Mouse (Mus musculus) layer of hippocampus, adult 8-10 months (tissue): Measurements from ENCODE around the gene Prpf6. TPM values are rescaled to one million over a fixed set of nuclear protein-coding genes. Genes with fewer than 3 reads are reported as not detected.

Source experiments
- DNase-seq, 2 experiments: peaks; one replicate each; pipeline ENCODE4 v3.0.0; 2022; ENCODE audit warnings: low spot score in 2 of 2
- microRNA-seq, 2 experiments: library from miRNA; unstranded; fragments of <30 nt; microRNA quantifications; one replicate each; pipeline ENCODE4 v1.2.0; 2022
- total RNA-seq, 4 experiments: library from RNA; stranded (reverse); gene quantifications; 2 replicates each; pipeline ENCODE4 v1.2.4; 2022

The Prpf6 gene
- total RNA-seq, 4 experiments from 2014 or later: 59.5 to 63.3 (median 59.8) TPM

DNA sequence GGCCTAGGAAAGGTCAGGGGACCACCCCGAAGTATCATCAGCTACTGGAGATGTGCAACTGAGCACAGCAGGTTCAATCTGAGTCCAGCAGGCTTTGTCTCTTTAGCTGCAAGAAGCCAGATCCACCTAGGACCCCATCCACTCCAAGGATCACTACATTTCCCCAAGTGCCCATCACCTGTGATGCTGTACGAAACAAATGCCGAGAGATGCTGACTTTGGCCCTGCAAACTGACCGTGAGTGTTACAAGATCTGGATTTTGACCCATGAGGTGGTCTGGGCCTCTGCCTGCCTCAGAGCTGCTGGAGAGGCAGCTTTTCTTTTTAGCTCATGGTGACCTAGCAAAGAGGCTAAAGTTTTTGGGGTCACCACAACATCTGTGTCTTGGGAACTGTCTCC, 94.0 kb downstream of the Prpf6 start:
- no peak for DNase-seq

DNA sequence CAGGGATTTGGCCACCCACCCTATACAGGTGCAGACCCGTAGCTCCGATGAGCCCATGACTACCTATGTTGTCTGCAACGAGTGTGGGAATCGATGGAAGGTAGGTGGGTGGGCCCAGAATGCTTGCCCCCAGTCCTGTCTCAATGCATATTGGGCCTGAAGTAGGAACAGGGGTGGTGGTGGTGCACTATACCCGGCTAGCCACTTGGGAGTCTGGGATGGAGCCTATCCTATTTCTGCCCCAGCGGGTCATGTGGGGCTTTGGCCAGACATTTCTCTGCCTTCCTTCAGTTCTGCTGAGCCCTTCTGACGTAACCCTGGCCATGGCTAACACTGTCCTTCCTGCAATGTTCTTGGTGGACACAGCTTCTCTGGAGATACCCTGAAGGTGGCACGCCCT, 95.9 kb downstream of the Prpf6 start:
- no peak for DNase-seq

DNA sequence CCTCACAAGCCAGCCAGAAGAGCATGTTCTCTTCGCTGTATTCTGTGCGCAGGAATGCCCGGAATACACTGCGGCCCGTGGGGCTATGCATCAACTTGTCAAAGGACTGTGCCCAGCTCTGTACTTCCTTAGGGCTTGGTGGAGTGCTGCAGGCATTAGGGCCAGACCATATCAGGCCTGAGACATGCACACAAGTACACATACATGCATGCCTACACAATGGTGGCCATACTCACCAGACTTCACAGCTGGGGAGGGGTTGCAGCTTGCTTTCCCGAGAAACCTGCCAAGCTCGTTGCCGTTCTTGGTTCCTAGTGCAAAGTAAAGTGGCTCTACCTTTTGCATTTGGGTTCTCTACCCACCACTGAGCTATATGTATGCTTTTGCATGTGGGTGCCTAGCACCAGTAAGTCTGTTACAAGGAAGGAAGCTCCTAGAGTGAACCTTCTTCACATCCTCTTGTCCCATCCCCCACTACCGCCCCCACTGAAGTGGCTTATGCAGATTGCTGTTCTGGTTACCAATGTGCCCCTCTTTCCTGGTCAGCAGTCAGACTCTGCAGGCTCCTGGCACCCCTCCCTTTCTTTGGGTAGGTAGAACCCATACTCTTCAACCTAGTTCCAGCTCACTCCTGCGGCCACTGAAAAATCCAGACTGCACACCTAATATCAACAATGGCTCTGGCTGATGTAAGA, 97.9 kb downstream of the Prpf6 start:
- no peak for DNase-seq

DNA sequence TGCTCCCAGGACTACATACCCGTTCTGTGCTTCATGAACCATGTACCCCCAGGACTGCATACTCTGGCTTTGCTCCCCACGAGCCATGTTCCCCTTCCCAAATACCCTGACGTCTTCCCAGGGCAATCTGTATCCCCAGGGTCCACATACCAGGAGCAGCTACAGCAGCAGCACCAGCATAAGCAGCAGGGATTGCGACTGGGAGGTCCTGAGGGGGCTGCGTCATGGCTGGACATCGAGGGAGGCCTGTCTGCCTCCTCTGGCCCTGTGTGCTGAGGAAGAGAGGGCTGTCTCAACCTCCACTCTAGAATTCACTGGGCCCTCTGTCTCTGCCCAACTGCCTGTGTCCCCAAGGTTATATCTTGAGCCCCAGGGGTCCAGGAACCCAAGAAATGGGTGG, 99.4 kb downstream of the Prpf6 start:
- DNase-seq: no peak

DNA sequence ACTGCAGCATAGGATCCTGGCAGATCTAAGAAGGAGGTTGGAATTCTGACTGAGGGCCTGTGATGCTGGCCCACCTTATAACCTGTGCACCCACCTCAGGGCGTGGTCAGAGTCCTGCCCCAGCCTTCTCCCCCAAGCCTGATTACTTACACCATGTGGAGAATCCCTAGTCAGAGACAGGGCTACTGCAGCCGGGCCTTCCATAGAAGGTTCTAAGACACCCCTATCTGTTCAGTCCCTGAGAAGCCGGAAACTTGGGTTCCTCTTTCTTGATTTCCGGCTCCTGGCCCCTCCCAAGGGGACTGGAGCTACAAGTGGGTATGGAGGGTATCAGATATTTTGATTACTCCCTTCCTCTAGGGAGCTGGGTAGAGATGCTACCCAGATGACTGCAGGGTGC, 99.9 kb downstream of the Prpf6 start:
- no peak for DNase-seq

DNA sequence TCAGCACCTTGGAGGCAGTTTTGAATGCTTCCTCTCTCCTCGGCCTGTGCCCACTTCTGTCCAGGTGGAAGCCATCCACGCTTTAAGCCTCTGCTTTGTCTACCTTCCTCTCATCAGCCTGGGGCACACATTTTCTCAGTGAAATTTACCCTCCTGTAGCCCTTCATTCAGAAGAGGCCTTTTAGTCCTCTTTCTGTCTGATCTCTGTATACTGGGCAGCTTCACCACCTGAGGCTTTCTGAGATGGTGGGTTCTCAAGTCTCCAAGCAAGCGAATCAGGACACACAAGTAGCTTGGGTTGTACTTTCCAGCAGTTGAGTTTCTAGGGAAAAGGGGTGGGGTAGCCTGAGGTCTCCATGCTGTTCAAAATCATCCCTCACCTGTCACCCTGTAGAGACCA, 100.6 kb downstream of the Prpf6 start:
- no peak for DNase-seq

DNA sequence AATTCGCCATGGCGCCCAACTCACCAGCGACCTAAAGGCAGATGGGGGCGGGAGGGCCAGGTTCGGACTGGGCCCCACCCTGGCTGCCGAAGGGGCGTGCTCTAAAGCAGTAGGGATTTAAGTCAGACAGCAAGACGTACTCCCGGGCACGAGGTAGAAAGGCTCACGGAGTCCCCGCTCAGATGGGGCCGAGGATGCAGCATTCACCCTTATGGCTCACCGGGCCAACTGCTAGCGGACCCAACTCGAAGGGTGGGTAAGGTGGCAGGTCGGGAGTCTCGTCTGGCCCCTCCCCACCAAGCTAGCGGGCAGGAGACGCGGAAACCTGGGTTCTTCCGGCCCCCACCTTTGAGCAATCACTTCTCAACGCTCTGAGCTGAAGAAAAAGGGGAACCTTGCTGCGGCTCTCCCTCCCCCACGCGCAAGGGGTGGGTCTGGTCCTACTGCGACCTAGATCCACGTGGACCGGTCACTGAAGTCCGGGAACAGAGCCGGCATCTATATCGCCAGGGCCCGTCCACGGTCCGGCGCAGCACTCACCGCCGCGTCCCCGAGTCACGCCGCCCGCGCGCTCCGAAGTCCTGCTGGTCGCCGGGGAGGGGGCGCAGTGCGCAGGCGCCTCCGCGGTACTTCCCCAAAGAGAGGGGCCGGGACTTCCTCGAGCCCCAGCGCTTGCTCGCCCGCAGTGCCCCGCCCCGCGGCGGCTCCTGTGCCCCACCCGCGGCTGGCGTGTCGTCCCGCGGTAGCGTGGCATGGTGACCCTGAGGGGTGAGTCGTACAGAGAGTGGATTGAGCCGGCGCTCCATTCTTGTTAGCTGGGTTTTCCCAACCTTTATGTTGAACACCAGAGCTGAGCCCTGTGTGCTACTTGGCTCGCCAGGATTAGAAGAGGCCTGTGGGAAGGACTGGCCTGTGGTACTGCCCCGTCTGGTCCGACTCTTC, 101.9 kb downstream of the Prpf6 start, which contains the start of gene Rgs19:
TSS of gene Rgs19 (minus strand) at position 639 of the 942 bp plus-strand sequence.
- peak in 1 of 2 experiments; percentile 72 for DNase-seq

DNA sequence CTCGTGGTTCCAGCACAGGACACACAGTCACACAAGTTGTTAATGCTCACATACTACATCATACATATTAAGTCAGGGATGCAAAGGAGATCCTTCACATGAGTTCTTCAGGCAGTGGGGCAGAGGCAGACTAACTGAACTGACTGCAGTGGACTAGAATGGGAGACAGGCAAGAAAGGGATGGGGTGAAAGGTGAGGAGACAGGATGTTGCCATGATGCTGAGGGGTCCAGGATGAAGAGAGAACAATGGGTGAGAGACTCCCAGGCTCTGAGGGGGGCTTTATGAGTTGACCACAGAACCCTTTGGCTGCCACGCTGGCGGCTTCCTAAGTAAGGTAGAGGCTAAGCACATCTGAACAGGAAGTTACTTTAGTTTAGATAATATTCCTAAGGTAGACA, 102.9 kb downstream of the Prpf6 start:
- no peak for DNase-seq

DNA sequence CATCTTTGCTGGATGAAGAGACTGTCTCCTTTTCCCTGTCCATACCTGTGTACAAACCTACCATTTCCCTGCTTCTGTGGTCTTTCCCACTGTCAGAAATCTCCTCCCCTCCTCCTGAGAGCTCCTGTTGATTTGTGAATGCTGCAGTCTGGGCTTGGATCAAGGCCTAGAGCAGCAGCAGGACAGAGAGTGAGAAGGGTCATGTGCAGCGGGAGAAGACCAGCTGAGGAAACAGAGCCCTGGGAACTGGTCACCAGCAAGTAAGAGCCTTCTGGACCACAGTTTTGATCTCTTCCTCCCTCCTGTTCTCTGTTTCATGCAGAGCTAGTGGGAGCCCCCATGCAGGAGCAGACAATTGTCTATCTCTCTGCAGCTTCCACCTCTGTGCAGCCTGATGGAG, 104.1 kb downstream of the Prpf6 start:
- DNase-seq: no peak

DNA sequence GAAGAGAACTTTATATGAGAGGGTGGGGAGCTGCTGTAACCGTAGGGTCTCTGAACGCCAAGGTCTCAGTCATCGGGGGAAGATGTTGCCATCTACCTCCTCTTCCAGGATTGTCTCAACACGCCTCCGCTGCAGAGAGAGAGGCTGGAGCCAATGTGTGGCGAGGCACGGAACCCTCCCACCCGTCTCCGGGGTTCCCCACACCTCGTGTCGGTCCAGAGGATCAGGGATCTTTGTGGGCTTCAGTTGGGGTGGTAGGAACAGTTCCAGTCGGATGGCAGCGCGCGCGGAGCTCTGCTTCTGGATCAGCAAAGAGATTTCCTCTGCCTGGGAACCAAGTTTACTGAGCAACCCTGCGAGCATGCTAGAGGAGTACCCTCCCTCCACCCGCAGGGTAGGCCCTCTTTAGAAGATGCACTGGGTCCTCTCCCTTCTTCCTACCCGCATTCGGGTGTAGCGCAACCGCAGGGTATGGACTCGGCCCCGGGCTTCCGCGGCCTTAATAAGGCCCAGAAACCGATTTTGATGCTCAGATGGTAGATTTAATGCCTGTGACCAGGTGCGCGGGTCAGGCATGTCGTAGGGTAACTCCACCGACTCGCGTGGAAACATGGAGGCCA, 105.2 kb downstream of the Prpf6 start:
- no peak for DNase-seq

DNA sequence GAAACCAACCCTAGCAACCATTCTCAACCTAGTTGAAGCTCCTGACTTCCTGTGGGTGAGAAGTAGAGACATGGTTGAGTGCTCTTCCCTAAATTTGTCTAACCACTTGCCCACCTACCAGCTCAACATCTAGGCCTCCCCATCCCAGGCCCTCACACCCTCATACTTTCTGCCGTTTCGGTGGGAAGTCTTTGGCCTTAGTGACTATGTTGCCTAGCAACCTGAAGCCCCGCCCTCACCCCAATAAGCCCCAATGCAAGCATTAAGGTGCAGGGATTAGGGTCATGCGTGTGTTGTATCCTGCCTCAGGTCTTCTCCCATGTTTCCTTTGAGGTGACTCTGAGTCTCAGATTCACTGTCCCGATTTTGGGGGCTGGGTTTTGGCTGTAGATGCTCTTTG, 106.6 kb downstream of the Prpf6 start, which contains the start of gene Lkaaear1:
TSS of gene Lkaaear1 (minus strand) at position 202 of the 400 bp plus-strand sequence.
- no peak for DNase-seq

Small RNAs within 50 kb of the gene (microRNA-seq; reads per million reads assigned to microRNA genes)
- gene Mir7006: 0 reads per million in 2 experiments

Other genes starting within 250 kb of the Prpf6 start
- gene Zgpat, start 226.9 kb upstream of the Prpf6 start, total RNA-seq: 10 to 100 TPM; 69.8 to 88.2 (median 76.7) TPM
- gene Arfrp1, start 226.5 kb upstream of the Prpf6 start, total RNA-seq: 10 to 100 TPM; 43.4 to 54.5 (median 50.7) TPM
- 10 to 100 TPM; 31.4 to 58.3 (median 42.7) TPM for gene Lime1, start 211.8 kb upstream of the Prpf6 start, total RNA-seq
- 10 to 100 TPM in 1 of 4 experiments, 1 to 10 TPM in 3; 7.9 to 10.4 (median 9.3) TPM for gene Zbtb46, start 132.4 kb upstream of the Prpf6 start, total RNA-seq
- not detected for gene Abhd16b, start 98.7 kb upstream of the Prpf6 start, total RNA-seq
- gene Tpd52l2, start 94.7 kb upstream of the Prpf6 start, total RNA-seq: 10 to 100 TPM; 66.3 to 83.4 (median 80.6) TPM
- gene Dnajc5, start 71.4 kb upstream of the Prpf6 start, total RNA-seq: 100 to 1,000 TPM; 243 to 289 (median 265) TPM
- gene Uckl1, start 7.0 kb upstream of the Prpf6 start, total RNA-seq: 10 to 100 TPM; 69.9 to 90.4 (median 73.4) TPM
- 100 to 1,000 TPM in 1 of 4 experiments, 10 to 100 TPM in 3; 89.3 to 104 (median 93.8) TPM for gene Zfp512b, start 935 bp downstream of the Prpf6 start, total RNA-seq
- gene Samd10, start 7.3 kb downstream of the Prpf6 start, total RNA-seq: 10 to 100 TPM; 14.1 to 17.8 (median 16.2) TPM
- 1 to 10 TPM in 1 of 4 experiments, under 1 TPM in 2, not detected in 1; 0.61 to 1.8 (median 0.87) TPM for gene Gm29797, start 65.2 kb downstream of the Prpf6 start, total RNA-seq
- 10 to 100 TPM in 3 of 4 experiments, 1 to 10 TPM in 1; 7.6 to 11.3 (median 10.9) TPM for gene Sox18, start 79.8 kb downstream of the Prpf6 start, total RNA-seq
- gene Tcea2, start 88.4 kb downstream of the Prpf6 start, total RNA-seq: 10 to 100 TPM; 53.6 to 71.8 (median 69.3) TPM
- 10 to 100 TPM; 39.6 to 51.5 (median 42.7) TPM for gene Rgs19, start 102.1 kb downstream of the Prpf6 start, total RNA-seq
- gene Lkaaear1, start 106.6 kb downstream of the Prpf6 start, total RNA-seq: not detected
- 10 to 100 TPM; 50.4 to 67.7 (median 56.7) TPM for gene Oprl1, start 123.1 kb downstream of the Prpf6 start, total RNA-seq
- gene Myt1, start 171.5 kb downstream of the Prpf6 start, total RNA-seq: 10 to 100 TPM; 23.2 to 41.8 (median 27.1) TPM
- 100 to 1,000 TPM in 1 of 4 experiments, 10 to 100 TPM in 3; 76.2 to 112 (median 93.0) TPM for gene Pcmtd2, start 246.0 kb downstream of the Prpf6 start, total RNA-seq